Mouse (Mus musculus) kidney, postnatal 25 days (tissue): ENCODE data around the gene Dqx1.

Experiments
- DNase-seq, 2 experiments: peaks; one replicate each; pipeline ENCODE4 v3.0.0; 2021; ENCODE audit warnings: mixed read lengths in 2 of 2

Dqx1 gene

DNA sequence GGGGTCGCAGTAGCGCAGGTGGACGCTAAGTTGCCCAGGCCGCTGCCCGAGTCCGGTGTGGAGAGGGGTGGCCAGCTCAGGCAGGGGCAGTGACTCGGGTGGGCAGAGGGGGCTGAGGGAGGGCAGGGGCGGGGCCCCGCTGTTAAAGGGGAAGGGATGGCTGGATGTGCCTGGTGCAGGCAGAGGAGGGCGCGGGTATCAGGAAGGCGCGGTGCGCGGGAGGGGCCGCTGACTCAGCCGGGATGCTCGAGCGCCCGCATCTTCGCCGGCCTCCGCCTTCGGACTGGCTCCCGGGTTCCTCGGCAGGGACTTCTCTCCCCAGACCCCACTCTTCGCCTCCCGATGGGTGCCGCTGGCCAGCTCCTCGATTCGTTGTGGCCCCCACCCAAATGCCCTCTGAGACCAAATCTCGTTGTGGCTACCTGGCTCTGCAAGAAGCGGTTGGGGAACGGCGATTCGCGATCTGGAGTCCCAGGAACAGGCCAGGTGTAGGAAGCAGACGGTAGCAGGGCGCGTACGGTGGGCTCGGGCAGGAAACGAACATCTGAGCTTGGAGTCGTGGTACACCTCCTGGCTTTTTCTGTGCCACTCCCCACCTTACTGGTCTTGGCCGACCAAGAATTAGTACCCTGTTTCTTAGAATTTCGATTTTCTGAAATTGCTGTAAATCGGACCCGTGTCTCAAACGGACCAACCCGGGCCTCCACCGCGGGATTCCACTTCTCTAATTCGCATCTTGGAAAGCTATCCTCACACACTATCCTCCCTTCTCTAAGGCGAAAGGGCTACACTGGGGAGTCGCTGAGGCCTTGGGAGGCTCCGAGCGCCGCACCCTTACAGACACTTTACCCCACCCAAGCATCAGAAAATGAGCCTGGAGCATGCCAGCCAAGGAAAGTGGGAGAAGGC lies 12.9 kb downstream of the Dqx1 start:
- no peak for DNase-seq

DNA sequence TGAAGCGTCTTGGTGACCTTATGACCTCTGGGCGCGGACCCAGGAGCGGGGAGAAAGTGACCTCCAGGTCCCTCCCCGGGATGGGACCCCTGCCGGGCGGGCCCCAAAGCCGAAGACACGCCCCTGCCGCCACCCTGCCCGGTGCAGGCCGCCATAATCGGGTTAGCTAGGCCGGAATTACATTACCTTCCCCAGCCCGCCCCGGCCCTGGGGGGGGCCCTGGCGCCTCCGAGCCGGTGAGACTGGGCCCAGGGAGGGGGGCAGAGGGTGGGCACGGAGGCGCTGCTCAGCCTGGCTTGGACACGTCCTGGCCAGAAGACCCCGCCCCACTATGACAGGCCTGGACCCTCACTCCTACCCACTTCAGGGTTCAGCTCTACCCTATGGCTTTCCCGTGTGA lies 13.6 kb downstream of the Dqx1 start:
- DNase-seq: peak in 1 of 2 experiments; percentile 55

DNA sequence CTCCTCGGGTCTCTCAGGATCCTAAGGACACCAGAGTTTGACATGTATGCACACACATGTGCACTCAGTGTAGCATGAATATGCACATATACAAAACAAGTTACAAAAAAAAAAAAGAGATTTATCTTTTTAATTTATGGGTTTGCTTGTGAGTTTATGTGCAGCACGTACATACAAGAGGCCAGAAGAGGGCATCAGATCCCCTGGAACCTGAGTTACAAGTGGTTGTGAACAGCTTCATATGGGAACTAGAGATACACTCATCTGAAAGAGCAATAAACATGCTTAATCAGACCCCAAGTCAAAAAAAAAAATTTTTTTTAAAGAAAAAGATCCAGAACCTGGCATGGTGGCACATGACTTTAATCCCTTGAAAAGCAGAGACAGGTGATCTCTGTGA lies 17.3 kb downstream of the Dqx1 start:
- no peak for DNase-seq

DNA sequence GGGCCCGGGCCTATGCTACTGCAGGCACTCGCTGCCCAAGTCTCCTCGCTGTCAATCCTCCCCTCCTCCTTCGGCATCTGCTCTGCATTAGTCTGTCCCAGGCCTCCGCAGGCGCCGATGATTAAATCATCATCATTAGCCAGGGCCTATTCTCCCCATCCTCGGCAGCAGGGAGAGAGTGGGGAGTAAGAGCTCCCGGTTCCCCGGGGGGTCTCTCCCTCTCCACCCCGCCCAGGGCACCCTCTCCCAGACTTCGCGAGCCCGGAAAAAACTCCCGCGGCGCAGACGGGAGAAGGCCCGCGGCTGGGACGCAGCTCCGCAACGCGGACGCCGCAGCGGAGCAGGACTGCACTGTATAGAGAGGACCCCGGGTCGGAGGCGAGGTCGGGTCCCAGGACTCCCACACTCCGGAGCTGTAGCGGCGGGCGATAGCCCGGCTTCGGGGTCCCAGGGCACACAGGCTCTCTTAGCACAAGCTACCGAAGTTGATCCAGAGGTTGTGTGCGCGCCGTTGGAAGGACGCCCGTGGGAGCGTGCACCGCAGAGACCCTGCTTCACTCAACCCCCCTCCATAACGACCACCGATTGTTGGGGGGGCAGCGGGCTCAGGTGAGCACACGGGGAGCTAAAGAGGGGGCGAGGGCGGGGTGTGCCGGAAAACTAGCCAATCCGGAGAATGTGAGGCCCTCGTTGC lies 20.1 kb downstream of the Dqx1 start, which contains the start of gene Pcgf1:
Pcgf1 (plus strand) TSS at position 240 of the 694 bp plus-strand sequence.
- DNase-seq: no peak

DNA sequence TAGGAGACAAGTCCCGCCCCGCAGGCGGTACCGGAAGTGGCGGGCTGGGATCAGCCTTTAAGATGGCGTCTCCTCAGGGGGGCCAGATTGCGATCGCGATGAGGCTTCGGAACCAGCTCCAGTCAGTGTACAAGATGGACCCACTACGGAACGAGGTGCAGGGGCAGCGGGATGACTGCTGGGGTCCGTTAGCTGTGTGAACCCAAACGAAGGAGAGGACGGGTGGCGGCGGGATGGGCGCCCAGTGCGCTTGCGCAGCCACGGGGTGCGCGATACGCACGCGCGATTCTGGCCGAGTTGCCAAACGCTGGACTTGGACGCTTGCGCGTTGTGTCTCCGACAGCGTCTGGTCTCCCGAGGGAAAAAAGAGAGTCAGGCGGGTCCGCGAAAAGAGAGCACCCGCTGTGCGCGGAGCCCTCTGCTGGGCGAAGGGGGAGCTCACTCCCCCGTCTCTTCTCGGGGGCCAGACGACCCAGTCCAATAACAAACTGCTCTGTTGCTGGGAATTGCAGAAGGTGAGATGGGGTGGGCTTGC lies 20.7 kb downstream of the Dqx1 start:
- DNase-seq: peak; percentile 99 to 100

- DNase-seq: no peak
These were observed 22.6 kb downstream of the Dqx1 start for GRCm38 (mm10) chr6:83080210-83080609.

GRCm38 (mm10) chr6:83083497-83083896 lies 25.9 kb downstream of the Dqx1 start:
- DNase-seq: no peak

- DNase-seq: peak in 1 of 2 experiments; percentile 56
These were observed 26.8 kb downstream of the Dqx1 start for GRCm38 (mm10) chr6:83084477-83084876.

DNA sequence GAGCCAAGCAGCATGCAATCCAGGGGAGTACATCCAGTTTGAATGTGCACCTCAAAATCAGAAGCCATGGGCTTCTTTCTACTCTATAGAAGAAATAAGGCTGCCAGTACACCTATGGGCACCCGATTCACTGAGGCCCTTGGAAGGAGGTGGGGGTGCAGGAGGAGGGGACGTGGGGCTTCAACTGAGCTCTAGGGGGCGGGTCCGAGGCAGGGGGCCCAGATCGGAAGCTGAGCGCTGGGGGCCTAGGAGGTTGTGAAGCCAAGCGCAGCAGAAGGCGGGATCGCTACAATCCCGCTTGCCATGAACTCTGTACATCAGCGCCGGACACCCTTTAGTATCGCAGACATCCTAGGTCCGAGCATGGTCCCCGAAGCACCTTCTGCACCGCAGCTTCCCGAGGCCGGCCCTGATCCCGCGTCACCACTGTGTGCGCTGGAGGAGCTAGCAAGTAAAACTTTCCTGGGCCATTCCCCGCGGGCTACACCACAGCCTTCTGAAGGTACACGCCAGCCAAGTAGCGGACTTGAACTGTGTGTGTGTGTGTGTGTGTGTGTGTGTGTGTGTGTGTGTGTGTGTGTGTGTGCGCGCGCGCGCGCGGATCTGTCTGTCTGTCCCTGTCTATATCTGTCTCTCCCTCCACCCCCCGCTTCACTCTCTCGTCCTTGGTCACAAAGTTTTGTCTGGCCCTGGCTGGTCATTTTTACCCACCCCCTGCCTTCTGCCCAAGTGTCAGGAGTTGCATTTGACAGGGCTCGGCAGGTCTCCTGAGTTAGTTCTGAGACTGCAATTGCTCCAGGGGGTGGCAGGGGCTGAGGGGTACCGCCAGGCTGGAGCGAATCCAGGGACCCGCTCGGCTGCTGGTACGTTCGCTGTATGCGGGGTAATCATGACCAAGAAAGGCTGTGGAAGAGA lies 28.7 kb downstream of the Dqx1 start, which contains the start of gene Lbx2:
Lbx2 (plus strand) TSS at position 247 of the 915 bp plus-strand sequence.
- DNase-seq: no peak

GRCm38 (mm10) chr6:83087205-83087925 lies 29.7 kb downstream of the Dqx1 start:
- DNase-seq: peak; percentile 51 to 69

DNA sequence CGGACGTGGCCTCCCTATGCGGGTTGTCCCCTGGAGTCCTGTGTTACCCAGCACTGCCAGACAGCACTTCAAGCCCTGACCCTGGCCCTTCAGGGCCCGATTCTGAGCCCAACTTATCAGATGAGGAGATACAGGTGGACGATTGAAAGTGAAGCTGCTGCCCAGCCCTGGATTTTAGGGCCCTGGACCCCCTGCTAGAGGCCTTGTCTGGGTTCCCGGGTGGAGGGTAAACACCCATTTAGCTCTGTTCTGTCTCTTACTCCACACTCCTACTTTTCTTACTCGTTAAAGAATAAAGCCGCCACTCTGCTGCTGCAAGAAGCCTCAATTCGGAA lies 30.2 kb downstream of the Dqx1 start:
- DNase-seq: no peak

- peak; percentile 51 to 65 for DNase-seq
These were observed 34.9 kb downstream of the Dqx1 start for GRCm38 (mm10) chr6:83092416-83093127.

- no peak for DNase-seq
These were observed 38.3 kb downstream of the Dqx1 start for GRCm38 (mm10) chr6:83095968-83096367.

DNA sequence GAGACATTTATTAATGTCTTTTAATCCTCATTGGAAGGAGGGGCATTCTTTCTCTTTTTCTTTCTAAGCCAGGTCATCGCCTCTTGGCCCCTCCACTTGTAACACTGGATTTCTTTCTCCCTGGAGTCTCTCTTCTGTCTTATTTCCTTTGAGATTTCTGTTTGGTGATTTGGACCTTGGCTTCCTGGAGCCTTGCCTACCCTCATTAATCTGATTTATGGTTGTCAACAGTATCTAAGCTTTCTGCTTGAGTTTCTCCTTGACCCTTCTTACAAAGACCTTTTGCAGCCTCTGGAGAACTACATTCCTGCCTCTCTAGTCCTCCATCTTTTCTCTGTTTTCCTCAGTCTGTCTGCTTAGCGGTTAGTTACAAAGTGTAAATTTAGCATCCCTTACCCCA lies 40.8 kb downstream of the Dqx1 start:
- DNase-seq: peak in 1 of 2 experiments; percentile 68

- peak; percentile 94 to 96 for DNase-seq
These were observed 43.7 kb downstream of the Dqx1 start, which contains the start of the genes Ccdc142 and Gm42688 for GRCm38 (mm10) chr6:83101316-83101687. TSS of gene Ccdc142 (plus strand) at chr6:83101601. TSS of gene Gm42688 (plus strand) at chr6:83101617.

DNA sequence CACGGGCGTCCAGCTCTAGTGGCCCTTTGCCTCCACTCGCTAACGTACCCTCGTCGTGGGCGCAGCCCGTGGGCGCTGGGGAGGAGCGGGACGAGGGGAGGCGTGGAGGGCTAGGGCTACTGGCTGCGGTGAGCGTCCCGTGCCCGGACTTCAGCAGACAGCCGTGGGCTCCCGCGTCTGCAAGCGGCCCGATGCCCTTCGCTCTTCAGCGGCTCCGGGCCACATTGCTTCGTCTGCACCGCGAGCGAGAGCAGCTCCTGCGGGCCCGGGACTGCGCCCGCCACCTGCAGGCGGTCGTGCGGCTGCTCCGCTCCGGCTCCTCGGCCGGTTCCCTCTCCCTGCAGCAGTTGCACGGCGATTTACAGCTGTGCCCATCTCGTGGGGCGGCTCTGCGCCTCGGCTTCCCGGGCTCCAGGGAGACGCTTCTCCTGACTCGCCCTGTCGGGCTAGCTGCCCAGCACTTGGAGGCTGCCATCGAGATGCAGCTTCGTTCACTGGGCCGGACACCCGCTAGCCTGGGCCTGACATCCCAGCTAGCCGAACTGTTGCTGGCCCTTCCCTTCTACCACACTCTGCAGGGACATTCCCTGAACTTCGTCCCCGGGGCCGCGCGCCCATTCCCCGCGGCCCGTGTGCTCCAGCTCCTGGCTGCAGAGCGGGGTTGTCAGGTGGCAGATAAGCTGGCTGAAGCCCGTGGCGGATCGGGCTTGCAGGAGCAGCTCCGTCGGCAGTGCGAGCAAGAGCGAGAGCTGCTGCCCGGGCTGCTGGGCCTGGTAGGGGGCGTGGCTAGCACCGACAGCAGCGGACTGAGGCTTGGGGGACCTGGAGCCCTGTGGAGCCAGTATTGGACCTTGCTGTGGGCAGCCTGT lies 44.3 kb downstream of the Dqx1 start:
- peak; percentile 67 to 83 for DNase-seq

GRCm38 (mm10) chr6:83103130-83103650 lies 45.5 kb downstream of the Dqx1 start:
- DNase-seq: no peak

GRCm38 (mm10) chr6:83104158-83104557 lies 46.5 kb downstream of the Dqx1 start:
- DNase-seq: no peak

DNA sequence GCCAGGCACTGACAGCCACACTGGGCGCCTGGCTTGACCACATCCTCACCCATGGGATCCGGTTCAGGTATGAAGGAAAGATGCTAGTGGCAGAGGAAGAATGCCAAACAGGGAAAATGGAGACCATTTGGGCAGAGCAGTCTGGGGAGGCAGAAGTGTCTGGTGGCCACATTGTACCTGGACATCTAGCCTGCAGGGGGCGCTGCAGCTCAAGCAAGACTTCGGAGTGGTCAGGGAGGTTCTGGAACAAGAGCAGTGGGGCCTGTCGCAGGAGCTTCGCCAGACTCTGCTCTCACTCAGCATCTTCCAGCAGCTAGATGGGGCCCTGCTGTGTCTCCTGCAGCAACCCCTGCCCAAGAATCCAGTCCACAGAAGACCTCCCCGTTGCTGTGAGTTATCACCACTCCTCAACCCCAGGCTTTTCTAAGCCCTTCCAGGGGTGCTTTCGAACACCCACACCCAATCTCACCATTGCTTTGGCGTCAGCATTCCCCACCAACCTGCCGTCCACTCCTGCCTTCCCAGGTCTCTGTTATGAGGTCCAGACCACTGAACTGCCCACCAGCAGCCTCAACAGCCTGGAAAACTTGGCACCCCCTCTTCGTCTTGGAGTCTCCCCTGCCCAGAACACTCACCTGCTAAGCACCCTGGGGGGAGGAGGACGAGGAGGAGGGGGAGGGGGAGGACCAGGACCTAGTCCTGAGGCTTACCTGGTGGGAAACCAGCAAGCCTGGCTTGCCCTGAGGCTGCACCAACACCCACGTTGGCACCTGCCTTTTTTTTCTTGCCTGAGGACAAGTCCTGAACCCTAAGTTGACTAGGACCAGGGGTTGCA lies 50.1 kb downstream of the Dqx1 start:
- DNase-seq: peak; percentile 88 to 89
